Mouse (Mus musculus): ENCODE results near the gene Fut9. TPM values are rescaled to one million over a fixed set of nuclear protein-coding genes. Genes with fewer than 3 reads are reported as not detected.

The Fut9 gene
- polyA plus RNA-seq, 1 experiment from 2014 or later = 8.1 TPM

DNA sequence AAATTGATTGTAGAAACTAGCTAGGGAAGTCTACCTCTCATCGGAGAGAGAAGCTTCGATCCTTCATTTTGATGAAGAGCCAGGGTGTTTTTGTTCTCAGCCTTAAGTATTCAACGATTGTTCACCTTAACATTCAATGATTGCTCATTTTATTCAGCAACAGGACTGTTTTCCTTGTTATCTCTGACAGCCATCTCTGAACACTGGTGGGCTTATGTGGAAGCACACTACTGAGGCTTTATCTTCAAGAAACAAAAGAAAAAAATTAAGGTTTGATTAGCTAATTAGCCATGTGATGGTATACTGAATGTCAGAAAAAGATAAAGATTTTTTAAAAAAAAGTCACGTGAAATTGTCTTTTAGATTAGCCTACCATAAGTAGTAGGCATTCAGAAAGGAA lies 158.1 kb downstream of the Fut9 start:
- no peak overlapping the region for H3K9ac ChIP-seq (replicated peaks)
- no peak for ATAC-seq
- 85% methylated on average over 4 of the region's 4 CpGs for WGBS

DNA sequence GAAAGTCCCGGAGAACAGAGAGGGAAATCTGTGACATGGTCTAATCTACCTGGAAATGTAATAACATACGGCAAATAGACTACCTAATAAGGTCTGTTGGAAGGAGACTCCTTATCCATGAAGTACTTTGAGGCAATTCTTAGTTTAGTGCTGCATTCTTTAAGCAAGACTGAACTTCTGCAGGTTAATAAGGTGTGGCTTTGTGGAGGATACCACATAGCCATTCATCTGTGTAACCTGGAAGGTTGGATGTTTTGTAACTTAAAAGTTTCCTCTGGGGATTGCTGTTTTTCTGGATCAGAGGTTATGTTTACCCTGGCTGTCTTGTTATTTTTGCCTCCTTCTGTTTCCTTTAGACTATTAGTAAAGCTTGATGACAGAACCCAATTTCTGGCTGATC lies 166.8 kb downstream of the Fut9 start:
- Histone ChIP-seq H3K9me3 (no peaks in the 10 kb centered on the region), H3K27ac (no peak overlapping the region), H3K4me2 (replicated peaks) (no peak overlapping the region), H3K9ac (replicated peaks) (no peak overlapping the region), H3K36me3 (no peaks in the 10 kb centered on the region), H3K27me3 (no peaks in the 10 kb centered on the region), H3K4me3 (replicated peaks) (no peak overlapping the region), H3K4me1 (replicated peaks) (0 out of 2 replicates have a peak, but pooled peaks cover under 1% of the 10 kb centered on the region)
- no peak for ATAC-seq
- WGBS = 90% methylated on average over 2 of the region's 2 CpGs

More for the DNA sequence above, 158.1 kb downstream of the Fut9 start:
- Histone ChIP-seq H3K27me3 (no peaks in the 10 kb centered on the region), H3K4me3 (replicated peaks) (no peak overlapping the region), H3K9me3 (no peaks in the 10 kb centered on the region), H3K4me1 (replicated peaks) (no peaks in the 10 kb centered on the region), H3K27ac (no peak overlapping the region), H3K4me2 (replicated peaks) (no peak overlapping the region), H3K36me3 (no peaks in the 10 kb centered on the region)

DNA sequence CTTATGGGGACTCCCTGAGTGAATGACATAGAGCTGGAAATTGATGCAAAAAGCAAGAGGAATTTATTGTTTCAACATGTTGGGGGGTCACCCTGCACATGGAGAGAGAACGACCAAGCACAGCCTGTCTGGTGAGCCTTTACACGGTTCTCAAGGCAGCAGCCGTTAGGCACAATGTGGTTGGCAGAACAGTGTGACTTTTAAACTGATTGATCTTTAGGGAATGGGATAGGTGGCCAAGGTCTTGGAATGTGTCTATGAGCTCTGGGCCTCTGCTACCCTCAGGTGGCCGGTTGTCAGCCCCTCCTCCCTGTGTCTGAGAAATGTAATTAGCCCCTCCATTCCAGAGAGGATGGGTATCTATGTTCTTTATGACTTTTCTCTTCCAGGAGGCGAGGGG lies 171.9 kb downstream of the Fut9 start:
- Histone ChIP-seq H3K9ac (replicated peaks) (no peak overlapping the region), H3K4me3 (replicated peaks) (no peak overlapping the region), H3K4me2 (replicated peaks) (no peak overlapping the region), H3K27me3 (no peaks in the 10 kb centered on the region), H3K27ac (no peak overlapping the region; the same call in 1 of the 2 replicates), H3K4me1 (replicated peaks) (peaks cover 13% of the 10 kb centered on the region), H3K9me3 (no peaks in the 10 kb centered on the region), H3K36me3 (no peaks in the 10 kb centered on the region)
- peak; percentile 62 for ATAC-seq
- WGBS = 48% methylated on average over 5 of the region's 5 CpGs

DNA sequence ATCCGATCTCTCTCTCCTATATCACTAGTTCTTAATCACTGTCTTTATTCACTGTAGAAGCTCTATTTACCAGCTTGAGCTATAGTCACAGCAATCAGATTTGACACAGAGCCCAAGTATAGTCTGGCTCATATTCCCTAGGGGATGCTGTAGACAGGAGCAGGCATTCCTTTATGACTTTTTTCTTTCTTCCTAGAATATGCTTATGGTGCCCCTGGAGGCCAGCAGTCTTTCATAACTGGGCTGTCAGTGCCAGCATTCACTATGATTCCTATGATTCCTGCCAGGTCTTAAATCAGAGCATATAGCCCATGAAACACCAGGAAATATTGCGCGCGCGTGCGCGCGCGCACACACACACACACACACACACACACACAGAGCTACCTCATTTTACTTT lies 172.6 kb downstream of the Fut9 start:
- no peaks in the 10 kb centered on the region for H3K9me3 ChIP-seq
- WGBS = 81% methylated on average over 9 of the region's 9 CpGs
- H3K36me3 ChIP-seq = no peaks in the 10 kb centered on the region
- H3K4me1 ChIP-seq (replicated peaks) = peaks cover 13% of the 10 kb centered on the region
- H3K27me3 ChIP-seq = no peaks in the 10 kb centered on the region
- no peak overlapping the region for H3K27ac ChIP-seq
- peak; percentile 85 for ATAC-seq
- no peak overlapping the region for H3K4me2 ChIP-seq (replicated peaks)
- no peak overlapping the region for H3K4me3 ChIP-seq (replicated peaks)
- no peak overlapping the region for H3K9ac ChIP-seq (replicated peaks)

DNA sequence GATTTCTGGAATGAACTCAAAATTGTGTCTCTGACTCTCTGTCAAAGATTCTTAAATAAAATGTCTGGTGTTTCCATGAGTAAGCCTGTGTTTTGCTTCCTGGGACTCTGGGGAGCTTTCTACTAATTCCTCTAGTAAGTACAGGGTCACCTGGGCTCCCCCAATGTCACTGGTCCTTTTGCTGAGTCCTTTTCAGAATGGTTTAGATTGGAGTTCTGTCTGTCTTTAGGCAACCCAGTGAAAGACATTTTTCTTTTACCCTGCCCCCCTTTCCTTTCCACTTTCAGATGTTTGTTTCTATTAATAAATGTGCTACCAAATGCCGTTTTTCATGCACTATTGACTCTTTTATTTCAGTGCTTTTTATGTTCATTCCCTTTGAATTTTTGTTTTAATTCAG lies 173.0 kb downstream of the Fut9 start:
- Histone ChIP-seq H3K4me2 (replicated peaks) (no peak overlapping the region), H3K4me1 (replicated peaks) (peaks cover 13% of the 10 kb centered on the region), H3K9ac (replicated peaks) (no peak overlapping the region), H3K4me3 (replicated peaks) (no peak overlapping the region), H3K27ac (no peak overlapping the region; the same call in 1 of the 2 replicates), H3K27me3 (no peaks in the 10 kb centered on the region), H3K9me3 (no peaks in the 10 kb centered on the region), H3K36me3 (no peaks in the 10 kb centered on the region)
- peak; percentile 68; the same call in 1 of the 2 replicates for ATAC-seq
- 11% methylated on average over 1 of the region's 1 CpGs for WGBS

DNA sequence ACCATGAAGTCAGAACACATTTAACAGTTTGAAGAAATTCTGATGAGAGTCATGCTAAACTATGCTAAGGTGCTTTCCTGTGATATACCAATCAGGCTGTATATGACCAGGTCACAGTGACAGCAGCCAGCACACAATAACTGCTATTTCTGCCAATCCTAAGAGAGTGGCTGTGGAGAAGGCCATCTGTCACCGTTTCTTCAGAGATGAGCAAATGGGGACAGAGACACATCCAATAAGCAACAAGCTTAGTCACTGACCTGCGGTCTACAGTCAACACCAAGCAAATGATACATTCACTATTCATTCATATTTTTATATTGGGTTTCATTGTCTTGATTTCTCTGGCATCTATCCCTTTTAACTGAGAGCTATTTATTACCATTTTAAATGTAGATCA lies 176.9 kb downstream of the Fut9 start:
- Histone ChIP-seq H3K4me1 (replicated peaks) (peaks cover 12% of the 10 kb centered on the region), H3K36me3 (no peaks in the 10 kb centered on the region), H3K9me3 (no peaks in the 10 kb centered on the region), H3K9ac (replicated peaks) (no peak overlapping the region), H3K27me3 (no peaks in the 10 kb centered on the region), H3K27ac (no peak overlapping the region), H3K4me2 (replicated peaks) (no peak overlapping the region), H3K4me3 (replicated peaks) (no peak overlapping the region)
- 89% methylated on average over 2 of the region's 2 CpGs for WGBS
- no peak for ATAC-seq

DNA sequence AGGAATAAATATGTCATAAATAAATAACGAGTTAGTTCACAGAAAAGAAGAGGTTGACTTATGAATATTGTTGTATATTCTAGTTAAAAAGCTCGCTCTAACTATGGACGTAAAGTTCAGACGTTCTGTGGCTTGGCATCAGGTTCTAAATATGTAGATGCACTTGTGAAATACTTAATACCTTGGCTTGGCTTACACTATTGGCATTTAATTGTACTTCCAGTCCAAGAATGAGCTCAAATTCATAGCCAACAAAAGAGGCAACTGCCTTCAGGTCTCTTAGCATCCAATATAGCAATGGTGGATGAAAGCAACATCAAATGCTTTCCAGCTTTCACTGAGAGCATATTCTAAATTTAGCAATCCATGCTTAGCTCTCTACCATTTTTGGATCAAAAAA lies 182.7 kb downstream of the Fut9 start:
- Histone ChIP-seq H3K4me3 (replicated peaks) (no peak overlapping the region), H3K27me3 (no peaks in the 10 kb centered on the region), H3K36me3 (no peaks in the 10 kb centered on the region), H3K4me2 (replicated peaks) (no peak overlapping the region), H3K9me3 (no peaks in the 10 kb centered on the region), H3K4me1 (replicated peaks) (no peaks in the 10 kb centered on the region), H3K9ac (replicated peaks) (no peak overlapping the region), H3K27ac (no peak overlapping the region)
- ATAC-seq = no peak
- 89% methylated on average over 4 of the region's 4 CpGs for WGBS

DNA sequence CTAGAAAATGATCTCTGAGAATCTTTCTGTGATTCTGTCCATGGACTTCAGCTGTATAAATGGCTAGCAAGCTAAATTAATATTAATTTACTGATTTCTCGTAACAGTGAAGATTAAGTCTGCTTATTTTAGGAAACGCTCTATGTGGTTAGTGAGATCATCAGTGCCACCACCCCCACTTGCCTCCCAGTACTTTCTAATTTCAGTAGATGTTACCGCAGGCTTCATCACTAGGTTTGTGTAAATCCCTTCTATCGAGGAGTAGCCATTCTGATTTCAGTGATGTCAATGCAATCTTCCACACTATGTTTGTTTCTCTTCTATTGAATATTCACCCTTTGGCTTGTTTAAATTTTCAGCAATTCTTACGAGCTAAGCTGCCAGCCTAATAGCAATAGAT lies 186.6 kb downstream of the Fut9 start:
- no peaks in the 10 kb centered on the region for H3K4me1 ChIP-seq (replicated peaks)
- H3K27me3 ChIP-seq = no peaks in the 10 kb centered on the region
- no peak for ATAC-seq
- no peak overlapping the region for H3K4me3 ChIP-seq (replicated peaks)
- WGBS = 92% methylated on average over 5 of the region's 5 CpGs
- H3K27ac ChIP-seq = no peak overlapping the region
- H3K36me3 ChIP-seq = no peaks in the 10 kb centered on the region
- no peak overlapping the region for H3K9ac ChIP-seq (replicated peaks)
- H3K9me3 ChIP-seq = no peaks in the 10 kb centered on the region
- H3K4me2 ChIP-seq (replicated peaks) = no peak overlapping the region

DNA sequence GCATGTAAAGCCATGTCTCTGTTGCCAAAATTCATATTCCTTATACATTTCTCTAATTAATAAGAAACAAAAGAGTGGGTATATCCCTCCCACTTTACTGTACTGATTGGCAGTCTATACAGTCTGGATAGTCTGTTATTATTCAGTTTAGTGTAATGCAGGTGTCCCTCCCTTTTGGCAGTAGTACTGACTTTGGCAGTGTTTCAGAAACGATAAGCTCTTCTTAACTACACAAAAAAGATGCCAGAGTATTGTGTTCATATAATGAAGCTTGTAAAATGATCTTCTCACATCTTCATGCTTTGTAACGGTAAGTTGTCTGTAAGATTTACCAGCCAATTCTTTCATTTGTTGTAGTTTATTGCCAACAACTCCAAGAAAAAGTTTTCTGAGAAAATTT lies 189.6 kb downstream of the Fut9 start:
- ATAC-seq = no peak
- Histone ChIP-seq H3K36me3 (no peaks in the 10 kb centered on the region), H3K9me3 (no peaks in the 10 kb centered on the region), H3K4me2 (replicated peaks) (no peak overlapping the region), H3K9ac (replicated peaks) (no peak overlapping the region), H3K4me3 (replicated peaks) (no peak overlapping the region), H3K27ac (no peak overlapping the region), H3K4me1 (replicated peaks) (no peaks in the 10 kb centered on the region), H3K27me3 (no peaks in the 10 kb centered on the region)
- 63% methylated on average over 2 of the region's 2 CpGs for WGBS

DNA sequence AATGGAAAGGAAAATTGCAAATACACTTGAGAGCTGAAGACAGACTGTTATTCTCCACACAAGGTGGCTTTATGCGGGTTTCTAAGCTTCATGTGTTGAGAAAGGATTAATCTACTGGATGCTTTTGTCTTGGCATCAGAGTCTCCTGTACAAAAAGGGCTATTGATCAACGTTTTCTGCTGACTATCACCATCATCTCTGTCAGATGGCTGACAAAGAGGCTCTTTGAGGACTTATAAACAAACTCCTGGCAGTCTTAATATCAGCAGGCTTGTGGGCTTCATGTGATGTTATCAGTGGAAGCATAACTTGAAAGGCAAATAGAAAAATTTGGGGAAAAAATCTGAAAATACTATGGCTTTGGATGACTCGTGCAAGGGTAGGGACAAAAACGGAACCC lies 206.8 kb downstream of the Fut9 start:
- no peak for ATAC-seq
- Histone ChIP-seq H3K27ac (no peak overlapping the region), H3K9me3 (no peaks in the 10 kb centered on the region), H3K36me3 (no peaks in the 10 kb centered on the region), H3K4me1 (replicated peaks) (no peaks in the 10 kb centered on the region), H3K4me3 (replicated peaks) (no peak overlapping the region), H3K27me3 (no peaks in the 10 kb centered on the region), H3K4me2 (replicated peaks) (no peak overlapping the region), H3K9ac (replicated peaks) (no peak overlapping the region)
- WGBS = 70% methylated on average over 4 of the region's 4 CpGs
